Mouse (Mus musculus) brain, embryonic 14.5 days (tissue): Measurements from ENCODE around the gene Dhx58.

ENCODE experiments used
- CTCF ChIP-seq: fragments of 200-500 bp; IDR thresholded peaks from 2 replicates; pipeline ENCODE4 v1.5.1; 2012; ENCODE audit warnings: inconsistent platforms, mild to moderate bottlenecking, moderate library complexity, borderline replicate concordance; ENCODE audit not compliant: insufficient read depth, insufficient read length; ENCODE audit errors: extremely low read depth
- POLR2A ChIP-seq: fragments of 200-500 bp; IDR thresholded peaks from 2 replicates; pipeline ENCODE4 v1.6.1; 2012; ENCODE audit warnings: mild to moderate bottlenecking, inconsistent platforms, borderline replicate concordance; ENCODE audit not compliant: poor library complexity, insufficient read depth, insufficient read length, severe bottlenecking; ENCODE audit errors: extremely low read depth

GRCm38 (mm10) chr11:100729976-100730375 lies 25.9 kb upstream of the Dhx58 start:
- TF ChIP-seq POLR2A (no peak), CTCF (no peak)
